Mouse (Mus musculus): Measurements from ENCODE around the gene Nsun2. TPM values are rescaled to one million over a fixed set of nuclear protein-coding genes. Genes with fewer than 3 reads are reported as not detected.

Nsun2 gene
- polyA plus RNA-seq, 1 experiment from 2014 or later, result 278 TPM

- no peak for ATAC-seq (replicated peaks; ENCODE audit: low FRiP score)
- 85% methylated on average over 5 of the region's 5 CpGs for WGBS
- H3K27ac ChIP-seq (ENCODE audit: low read depth, low read length), result no peak overlapping the region
These were observed 35.3 kb upstream of the Nsun2 start for GRCm38 (mm10) chr13:69498276-69498675.

GRCm38 (mm10) chr13:69502157-69502750 is 31.3 kb upstream of the Nsun2 start:
- H3K36me3 ChIP-seq (ENCODE audit: control insufficient read depth, insufficient read depth, low read length), result peaks cover 47% of the 10 kb centered on the region
- no peak overlapping the region for H3K27ac ChIP-seq (ENCODE audit: low read depth, low read length)
- ATAC-seq (replicated peaks; ENCODE audit: low FRiP score) (peak; percentile 69), DNase-seq (ENCODE audit: low spot score) (no peak)
- H3K9ac ChIP-seq (ENCODE audit: low read depth, low read length), result no peak overlapping the region
- H3K4me2 ChIP-seq, result no peak overlapping the region
- H3K27me3 ChIP-seq (replicated peaks; ENCODE audit: control insufficient read depth, insufficient read depth, low read length), result no peaks in the 10 kb centered on the region
- H3K9me3 ChIP-seq (ENCODE audit: control insufficient read depth, low read length), result no peaks in the 10 kb centered on the region
- 81% methylated on average over 14 of the region's 14 CpGs for WGBS
- no peak overlapping the region for H3K4me3 ChIP-seq (ENCODE audit: low read depth, low read length)
- peaks cover 3% of the 10 kb centered on the region for H3K4me1 ChIP-seq (replicated peaks; ENCODE audit: control insufficient read depth, insufficient read depth, low read length)

More at GRCm38 (mm10) chr13:69498276-69498675, 35.3 kb upstream of the Nsun2 start:
- no peaks in the 10 kb centered on the region for H3K9me3 ChIP-seq (ENCODE audit: control insufficient read depth, low read length)
- no peak overlapping the region for H3K9ac ChIP-seq (ENCODE audit: low read depth, low read length)
- no peaks in the 10 kb centered on the region for H3K4me1 ChIP-seq (replicated peaks; ENCODE audit: control insufficient read depth, insufficient read depth, low read length)
- DNase-seq (ENCODE audit: low spot score), result no peak
- H3K4me2 ChIP-seq, result no peak overlapping the region
- no peak overlapping the region for H3K4me3 ChIP-seq (ENCODE audit: low read depth, low read length)
- no peaks in the 10 kb centered on the region for H3K27me3 ChIP-seq (replicated peaks; ENCODE audit: control insufficient read depth, insufficient read depth, low read length)
- H3K36me3 ChIP-seq (ENCODE audit: control insufficient read depth, insufficient read depth, low read length), result peaks cover 27% of the 10 kb centered on the region

- peaks cover 3% of the 10 kb centered on the region for H3K4me1 ChIP-seq (replicated peaks; ENCODE audit: control insufficient read depth, insufficient read depth, low read length)
- H3K36me3 ChIP-seq (ENCODE audit: control insufficient read depth, insufficient read depth, low read length), result peaks cover 49% of the 10 kb centered on the region
- 68% methylated on average over 5 of the region's 5 CpGs for WGBS
- DNase-seq (ENCODE audit: low spot score) (no peak), ATAC-seq (replicated peaks; ENCODE audit: low FRiP score) (no peak)
- no peak overlapping the region for H3K27ac ChIP-seq (ENCODE audit: low read depth, low read length)
- no peaks in the 10 kb centered on the region for H3K27me3 ChIP-seq (replicated peaks; ENCODE audit: control insufficient read depth, insufficient read depth, low read length)
- no peaks in the 10 kb centered on the region for H3K9me3 ChIP-seq (ENCODE audit: control insufficient read depth, low read length)
- no peak overlapping the region for H3K4me3 ChIP-seq (ENCODE audit: low read depth, low read length)
- no peak overlapping the region for H3K9ac ChIP-seq (ENCODE audit: low read depth, low read length)
- no peak overlapping the region for H3K4me2 ChIP-seq
These were observed 30.7 kb upstream of the Nsun2 start for GRCm38 (mm10) chr13:69502863-69503262.

- Histone ChIP-seq H3K4me2 (no peak overlapping the region), H3K36me3 (ENCODE audit: control insufficient read depth, insufficient read depth, low read length) (peaks cover 42% of the 10 kb centered on the region; the same call in 1 of the 2 replicates), H3K27me3 (replicated peaks; ENCODE audit: control insufficient read depth, insufficient read depth, low read length) (no peaks in the 10 kb centered on the region), H3K4me1 (replicated peaks; ENCODE audit: control insufficient read depth, insufficient read depth, low read length) (peaks cover 3% of the 10 kb centered on the region), H3K4me3 (ENCODE audit: low read depth, low read length) (no peak overlapping the region), H3K9me3 (ENCODE audit: control insufficient read depth, low read length) (no peaks in the 10 kb centered on the region), H3K27ac (ENCODE audit: low read depth, low read length) (peak overlapping the region; percentile 39; the same call in 1 of the 2 replicates), H3K9ac (ENCODE audit: low read depth, low read length) (no peak overlapping the region)
- ATAC-seq (replicated peaks; ENCODE audit: low FRiP score) (peak; percentile 84), DNase-seq (ENCODE audit: low spot score) (no peak)
- 67% methylated on average over 12 of the region's 12 CpGs for WGBS
These were observed 27.0 kb upstream of the Nsun2 start for GRCm38 (mm10) chr13:69506341-69507086.

GRCm38 (mm10) chr13:69507666-69508065 is 25.9 kb upstream of the Nsun2 start:
- no peak overlapping the region for H3K9ac ChIP-seq (ENCODE audit: low read depth, low read length)
- 96% methylated on average over 3 of the region's 3 CpGs for WGBS
- no peak overlapping the region for H3K4me3 ChIP-seq (ENCODE audit: low read depth, low read length)
- peaks cover 3% of the 10 kb centered on the region for H3K4me1 ChIP-seq (replicated peaks; ENCODE audit: control insufficient read depth, insufficient read depth, low read length)
- no peaks in the 10 kb centered on the region for H3K27me3 ChIP-seq (replicated peaks; ENCODE audit: control insufficient read depth, insufficient read depth, low read length)
- peaks cover 39% of the 10 kb centered on the region for H3K36me3 ChIP-seq (ENCODE audit: control insufficient read depth, insufficient read depth, low read length)
- H3K9me3 ChIP-seq (ENCODE audit: control insufficient read depth, low read length), result no peaks in the 10 kb centered on the region
- H3K4me2 ChIP-seq, result no peak overlapping the region
- DNase-seq (ENCODE audit: low spot score), result no peak
- H3K27ac ChIP-seq (ENCODE audit: low read depth, low read length), result no peak overlapping the region
- no peak for ATAC-seq (replicated peaks; ENCODE audit: low FRiP score)

- Histone ChIP-seq H3K9ac (ENCODE audit: low read depth, low read length) (0 out of 2 replicates have a peak overlapping the region, but pooled peaks have one; percentile 12), H3K9me3 (ENCODE audit: control insufficient read depth, low read length) (no peaks in the 10 kb centered on the region), H3K4me2 (no peak overlapping the region), H3K27ac (ENCODE audit: low read depth, low read length) (no peak overlapping the region), H3K4me1 (replicated peaks; ENCODE audit: control insufficient read depth, insufficient read depth, low read length) (peaks cover 3% of the 10 kb centered on the region), H3K36me3 (ENCODE audit: control insufficient read depth, insufficient read depth, low read length) (peaks cover 28% of the 10 kb centered on the region), H3K4me3 (ENCODE audit: low read depth, low read length) (no peak overlapping the region), H3K27me3 (replicated peaks; ENCODE audit: control insufficient read depth, insufficient read depth, low read length) (no peaks in the 10 kb centered on the region)
- 71% methylated on average over 9 of the region's 9 CpGs for WGBS
- DNase-seq (ENCODE audit: low spot score) (no peak), ATAC-seq (replicated peaks; ENCODE audit: low FRiP score) (no peak)
These were observed 23.9 kb upstream of the Nsun2 start for GRCm38 (mm10) chr13:69509391-69510244.

GRCm38 (mm10) chr13:69515091-69515490 is 18.5 kb upstream of the Nsun2 start:
- H3K4me2 ChIP-seq, result no peak overlapping the region
- no peaks in the 10 kb centered on the region for H3K27me3 ChIP-seq (replicated peaks; ENCODE audit: control insufficient read depth, insufficient read depth, low read length)
- ATAC-seq (replicated peaks; ENCODE audit: low FRiP score) (no peak), DNase-seq (ENCODE audit: low spot score) (no peak)
- no peak overlapping the region for H3K4me3 ChIP-seq (ENCODE audit: low read depth, low read length)
- peaks cover 7% of the 10 kb centered on the region for H3K36me3 ChIP-seq (ENCODE audit: control insufficient read depth, insufficient read depth, low read length)
- no peak overlapping the region for H3K9ac ChIP-seq (ENCODE audit: low read depth, low read length)
- no peaks in the 10 kb centered on the region for H3K4me1 ChIP-seq (replicated peaks; ENCODE audit: control insufficient read depth, insufficient read depth, low read length)
- 94% methylated on average over 3 of the region's 3 CpGs for WGBS
- no peaks in the 10 kb centered on the region for H3K9me3 ChIP-seq (ENCODE audit: control insufficient read depth, low read length)
- H3K27ac ChIP-seq (ENCODE audit: low read depth, low read length), result no peak overlapping the region

- H3K4me2 ChIP-seq, result no peak overlapping the region
- WGBS, result 90% methylated on average over 6 of the region's 6 CpGs
- DNase-seq (ENCODE audit: low spot score) (no peak), ATAC-seq (replicated peaks; ENCODE audit: low FRiP score) (no peak)
- H3K4me1 ChIP-seq (replicated peaks; ENCODE audit: control insufficient read depth, insufficient read depth, low read length), result peaks cover 8% of the 10 kb centered on the region; the same call in 1 of the 2 replicates
- H3K9ac ChIP-seq (ENCODE audit: low read depth, low read length), result no peak overlapping the region
- no peaks in the 10 kb centered on the region for H3K27me3 ChIP-seq (replicated peaks; ENCODE audit: control insufficient read depth, insufficient read depth, low read length)
- no peak overlapping the region for H3K4me3 ChIP-seq (ENCODE audit: low read depth, low read length)
- no peaks in the 10 kb centered on the region for H3K9me3 ChIP-seq (ENCODE audit: control insufficient read depth, low read length)
- no peak overlapping the region for H3K27ac ChIP-seq (ENCODE audit: low read depth, low read length)
- no peaks in the 10 kb centered on the region for H3K36me3 ChIP-seq (ENCODE audit: control insufficient read depth, insufficient read depth, low read length)
These were observed 16.1 kb upstream of the Nsun2 start for GRCm38 (mm10) chr13:69517445-69517844.

Data from liver, embryonic 11.5 days (tissue).